Mouse (Mus musculus) cerebellum, postnatal 14 days (tissue): ENCODE results near the gene Dkk2.
"Not testable (repeated sequence)": the region's sequence is repeated elsewhere in the genome, so short reads cannot be mapped to it uniquely, and the experiment has no call there.

ENCODE experiments used
- DNase-seq, 2 experiments: peaks; one replicate each; pipeline ENCODE4 v3.0.0; 2021; ENCODE audit warnings: mixed read lengths in 2 of 2

Dkk2 gene

DNA sequence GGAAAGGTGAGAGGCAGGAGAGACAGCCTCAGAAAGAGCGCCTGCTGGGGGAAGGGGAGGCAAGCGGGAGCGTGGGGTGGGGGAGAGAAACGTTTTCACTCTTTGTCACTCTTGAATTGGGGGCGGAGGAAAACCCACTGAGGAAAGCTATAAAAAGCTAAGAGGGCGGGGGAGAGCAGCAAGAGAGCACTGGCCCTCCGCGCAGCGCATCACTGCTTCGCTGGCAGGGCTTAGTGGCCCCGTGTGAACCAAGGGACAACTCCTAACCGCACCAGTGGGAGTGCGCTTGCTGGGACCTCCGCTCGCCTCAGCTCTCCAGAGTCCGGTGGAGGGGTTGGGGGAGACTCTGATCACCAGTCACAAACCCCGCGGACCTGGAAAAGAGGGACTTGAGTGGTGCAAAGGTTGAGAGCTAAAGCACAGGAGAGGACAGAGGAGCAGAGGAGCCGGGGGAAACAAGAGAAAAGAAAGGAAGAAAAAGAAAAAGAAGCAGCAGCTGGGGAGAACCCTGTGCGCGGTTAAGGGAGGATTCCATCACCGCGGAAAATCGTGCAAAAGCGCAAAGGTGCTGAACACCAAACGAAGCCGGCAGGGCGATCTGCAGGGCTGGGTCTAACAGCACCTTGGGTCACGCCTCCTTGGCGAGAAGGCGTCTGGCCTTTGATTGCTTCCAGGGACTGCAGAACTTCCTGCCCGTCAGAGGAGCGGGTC, at the start of gene Dkk2:
Dkk2 (plus strand) TSS at position 181 of the 711 bp plus-strand sequence.
- DNase-seq, result peak; percentile 22 to 31

DNA sequence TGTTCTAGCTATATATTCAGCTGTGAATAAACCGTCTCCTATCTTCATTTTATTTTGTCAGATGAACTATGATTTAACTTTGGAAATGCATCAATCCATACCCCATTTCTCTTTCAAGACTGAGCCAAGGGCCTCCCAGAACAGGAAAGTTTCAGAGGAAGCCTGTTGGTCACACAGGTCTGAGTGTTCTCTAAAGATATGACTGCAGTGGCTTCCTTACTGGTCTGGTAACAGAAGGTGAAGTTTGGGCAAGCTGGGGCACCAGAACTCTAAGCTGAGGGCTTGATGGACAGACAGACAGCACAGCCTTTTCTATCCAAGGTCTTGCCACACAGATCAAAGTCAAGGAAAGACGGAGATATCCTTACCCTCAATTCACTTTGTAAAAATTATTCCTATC, 48.4 kb upstream of the Dkk2 start:
- DNase-seq, result no peak

DNA sequence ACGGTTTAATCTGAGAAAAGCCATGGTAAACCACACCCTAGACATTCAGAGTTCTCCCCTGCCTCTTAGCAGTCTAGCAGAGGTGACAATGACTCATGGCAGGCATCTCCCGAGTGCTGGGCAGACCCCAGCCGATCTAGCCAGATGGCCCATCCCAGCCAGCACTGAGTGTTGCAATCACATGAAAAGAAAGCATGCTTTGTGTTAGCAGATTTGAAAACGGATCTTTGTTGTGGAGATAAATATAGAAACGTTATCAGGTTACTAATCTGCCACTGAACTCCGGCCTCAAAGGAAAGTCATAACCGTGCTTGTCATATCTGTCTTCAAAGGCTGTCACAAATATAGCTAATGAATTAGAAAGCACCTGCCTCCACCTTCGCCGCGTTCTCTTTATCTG, 47.4 kb upstream of the Dkk2 start:
- no peak for DNase-seq

DNA sequence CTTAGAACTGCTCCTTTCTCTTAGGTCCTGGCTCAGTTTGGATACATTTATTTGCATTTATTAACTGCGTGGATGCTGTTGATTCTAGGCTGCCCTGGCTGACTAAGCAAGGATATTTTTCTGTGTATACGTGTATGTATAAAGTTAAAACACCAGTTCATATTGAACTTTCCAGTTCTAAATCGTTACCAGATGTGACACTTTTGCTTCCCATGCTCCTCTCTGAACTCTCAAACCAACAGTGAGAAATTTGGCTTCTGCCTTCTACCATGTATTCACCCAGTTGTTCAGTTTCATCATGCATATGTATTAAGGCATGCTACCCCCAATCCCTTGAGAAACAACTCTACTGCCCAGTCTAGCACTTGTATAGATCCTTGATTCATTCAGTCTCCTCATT, 45.0 kb upstream of the Dkk2 start:
- no peak for DNase-seq

DNA sequence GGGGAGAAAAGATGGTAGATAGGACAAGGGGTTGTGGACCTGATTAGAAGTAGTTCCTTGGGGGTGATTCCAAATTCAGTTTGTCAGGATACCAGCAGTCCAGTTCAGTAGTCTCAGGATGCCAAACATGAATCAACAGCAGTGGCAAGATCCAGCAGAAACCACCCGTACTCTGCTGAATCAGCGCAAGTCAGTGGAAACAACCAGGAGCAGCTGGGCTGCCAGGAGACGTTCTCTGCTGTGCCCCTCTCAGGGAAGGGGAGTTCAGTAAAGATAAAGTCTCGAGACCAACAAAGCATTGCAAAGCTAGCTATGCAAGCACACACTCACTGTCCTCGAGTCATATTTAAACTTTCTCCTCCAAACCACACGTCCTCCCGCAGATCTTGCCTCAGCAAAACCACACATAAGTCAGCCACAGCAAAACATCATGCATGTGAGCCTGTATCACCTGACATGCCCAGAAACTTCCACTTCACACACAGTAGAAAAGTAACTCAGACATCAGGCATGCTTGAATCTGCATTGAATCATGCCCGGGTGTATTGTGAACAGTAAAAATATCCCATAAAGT, 34.1 kb upstream of the Dkk2 start:
- DNase-seq, result no peak

DNA sequence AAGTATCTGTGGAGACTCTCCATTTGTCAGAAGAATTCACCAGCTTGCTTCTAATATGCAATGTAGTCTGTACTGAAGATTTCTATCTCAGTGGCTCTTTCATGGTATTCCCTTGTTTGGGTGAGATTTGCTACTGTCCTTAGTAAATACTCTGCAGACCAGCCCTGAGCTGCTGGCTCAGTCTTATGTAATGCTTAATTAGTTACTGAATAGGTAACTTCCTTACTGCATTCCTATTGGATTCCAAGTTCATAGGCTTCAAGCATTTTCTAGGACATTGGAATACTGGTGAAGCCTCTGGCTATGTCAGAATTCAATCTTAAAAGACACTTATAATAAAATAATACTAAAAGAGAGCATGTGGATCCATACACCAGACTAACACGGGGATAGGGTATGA, 22.3 kb upstream of the Dkk2 start:
- not testable (repeated sequence) for DNase-seq

DNA sequence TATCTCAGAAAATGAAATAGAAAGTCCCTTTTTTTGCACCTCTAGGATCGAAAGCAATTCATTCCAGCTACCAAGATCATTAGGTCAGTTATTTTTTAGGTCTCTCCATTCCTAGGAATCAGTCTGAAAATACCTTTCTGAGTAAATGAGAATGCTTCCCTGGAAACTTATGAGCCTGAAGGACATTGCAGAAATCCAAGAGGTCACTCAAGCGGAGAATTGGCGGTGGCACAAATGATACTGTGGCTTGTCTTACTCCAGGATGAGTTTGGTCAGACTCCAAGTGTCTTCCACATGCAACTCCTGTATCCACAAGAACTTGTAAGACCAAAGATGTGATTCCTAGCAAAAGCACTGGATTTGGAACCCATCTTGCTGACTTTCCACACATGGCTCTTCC, 21.7 kb upstream of the Dkk2 start:
- DNase-seq, result peak in 1 of 2 experiments; percentile 2

DNA sequence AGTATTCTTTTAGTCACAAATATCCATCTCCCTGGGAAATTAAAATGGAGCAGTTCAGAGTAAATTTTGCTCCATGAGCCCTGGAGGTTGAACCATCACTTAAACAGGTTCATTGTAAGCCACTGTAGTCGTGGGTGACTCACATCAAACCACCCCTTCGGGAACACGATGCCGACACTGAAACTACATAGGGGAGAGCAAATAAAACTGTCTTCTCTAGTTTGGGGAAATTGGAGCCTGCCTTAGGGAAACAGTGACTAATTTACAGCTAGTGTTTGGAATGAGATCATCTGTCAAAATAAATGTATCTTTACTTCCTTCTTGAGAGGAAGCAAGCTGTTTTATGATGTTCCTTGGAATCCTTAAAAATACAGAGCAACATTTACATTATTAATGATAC, 21.1 kb upstream of the Dkk2 start:
- DNase-seq, result no peak

DNA sequence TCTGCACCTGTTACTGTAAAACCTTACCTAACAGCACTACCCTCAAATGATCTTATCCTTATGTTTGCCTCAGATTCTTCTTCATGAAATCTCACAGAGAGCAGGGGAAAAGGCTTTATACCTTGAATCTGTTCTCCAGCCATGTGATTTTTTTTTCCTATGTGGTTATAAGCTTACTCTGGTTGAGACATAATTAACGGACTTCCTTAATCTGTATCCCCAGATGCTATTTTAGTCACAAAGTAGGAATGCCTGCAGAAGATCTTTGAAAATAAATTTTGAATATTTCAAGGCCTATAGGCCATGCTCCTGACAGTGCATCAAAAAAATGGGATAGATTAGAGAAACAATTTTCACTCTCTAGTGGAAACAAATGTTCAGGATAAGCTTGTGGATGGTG, 20.2 kb upstream of the Dkk2 start:
- DNase-seq, result no peak

DNA sequence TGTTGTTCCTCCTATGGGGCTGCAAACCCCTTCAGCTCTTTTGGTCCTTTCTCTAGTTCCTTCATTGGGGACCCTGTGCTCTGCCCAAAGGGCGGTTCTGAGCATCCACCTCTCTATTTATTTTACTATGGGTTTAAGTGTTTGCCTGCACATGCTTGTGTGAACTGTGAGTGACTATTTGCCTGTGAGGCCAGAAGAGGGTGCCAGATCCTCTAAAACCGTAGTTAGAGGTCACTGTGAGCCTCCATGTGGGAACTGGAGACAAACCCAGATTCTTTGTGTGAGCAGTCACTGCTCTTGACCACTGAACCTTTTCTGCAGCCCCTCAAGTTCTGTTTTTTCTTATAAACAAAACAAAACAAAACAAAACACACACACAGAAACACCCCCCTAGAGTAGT, 14.1 kb upstream of the Dkk2 start:
- DNase-seq, result peak in 1 of 2 experiments; percentile 2

DNA sequence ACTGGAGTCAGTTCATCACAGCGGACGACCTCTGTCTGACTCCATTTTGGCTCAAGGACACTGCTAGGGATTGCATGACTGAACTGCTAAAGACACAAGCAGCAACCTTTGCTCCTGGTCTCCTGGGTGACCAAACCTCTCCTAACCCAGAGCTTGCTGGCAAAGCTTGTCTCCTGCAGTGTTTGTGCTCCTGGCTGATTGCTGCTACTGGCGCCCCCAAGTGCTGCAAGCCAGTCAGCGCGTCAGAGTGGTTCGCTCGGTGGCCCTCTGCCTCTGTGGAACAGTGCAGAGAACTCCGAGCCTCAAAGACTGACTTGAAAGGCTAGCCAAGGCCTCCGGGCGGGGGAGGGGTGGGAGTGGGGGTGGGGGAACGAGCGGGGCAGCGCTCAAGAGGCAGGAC, 1.1 kb upstream of the Dkk2 start:
- DNase-seq, result peak; percentile 73 to 78

DNA sequence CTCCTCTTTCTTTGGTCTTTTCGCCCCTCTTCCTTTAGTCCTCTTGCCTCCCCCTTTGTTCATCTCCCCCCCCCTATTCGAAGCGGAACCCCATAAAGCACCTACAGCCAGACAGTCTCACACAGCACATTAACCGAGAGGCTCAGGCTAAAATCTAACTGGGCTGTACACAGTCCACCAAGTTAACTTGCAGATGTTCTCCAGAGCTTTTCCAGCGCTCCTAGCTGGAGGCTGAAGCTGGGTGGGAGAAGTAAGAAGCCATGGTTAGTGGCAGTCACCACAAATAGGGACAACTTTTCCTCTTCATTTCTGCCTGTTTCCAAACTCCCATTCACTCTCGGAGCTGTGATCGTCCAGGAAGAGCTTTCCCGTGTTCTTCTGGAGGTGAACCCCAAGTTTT, 412 bp upstream of the Dkk2 start:
- no peak for DNase-seq

DNA sequence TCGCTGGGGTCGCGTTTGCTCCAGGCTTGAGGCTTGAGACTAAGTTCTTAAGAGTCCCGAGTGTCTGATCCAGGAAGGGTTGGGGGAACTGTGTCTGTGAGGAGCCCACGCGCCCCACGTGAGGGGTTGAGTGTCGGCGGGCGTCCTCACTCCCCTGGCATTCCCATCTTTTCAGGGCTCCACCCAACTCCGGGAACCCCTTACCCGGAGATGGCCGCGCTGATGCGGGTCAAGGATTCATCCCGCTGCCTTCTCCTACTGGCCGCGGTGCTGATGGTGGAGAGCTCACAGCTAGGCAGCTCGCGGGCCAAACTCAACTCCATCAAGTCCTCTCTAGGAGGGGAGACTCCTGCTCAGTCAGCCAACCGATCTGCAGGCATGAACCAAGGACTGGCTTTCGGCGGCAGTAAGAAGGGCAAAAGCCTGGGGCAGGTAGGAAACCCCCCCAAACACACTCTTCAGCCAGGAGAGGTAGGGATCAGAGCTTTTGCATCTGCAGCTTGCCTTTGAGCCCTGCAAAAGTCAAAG, 795 bp downstream of the Dkk2 start:
- DNase-seq, result peak; percentile 16 to 24

DNA sequence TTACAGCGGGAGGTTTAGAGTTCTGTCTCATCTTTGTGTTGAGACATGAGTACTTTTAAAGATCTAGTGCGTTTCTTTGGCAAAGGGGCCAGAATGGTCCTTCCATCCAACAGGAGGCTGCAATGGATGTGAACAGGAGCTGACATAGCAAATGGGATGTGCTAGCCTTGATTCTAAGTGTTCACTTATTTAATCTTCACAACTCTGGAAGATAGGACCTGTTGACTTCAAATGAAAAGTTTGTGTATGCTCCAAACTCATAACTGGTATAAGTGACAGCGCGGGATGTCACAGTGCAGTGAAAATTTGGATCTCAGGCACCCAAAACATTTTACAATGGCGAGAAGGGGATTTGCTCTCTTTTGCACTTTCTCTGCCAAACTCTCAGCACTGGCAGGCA, 1.4 kb downstream of the Dkk2 start:
- DNase-seq, result no peak

DNA sequence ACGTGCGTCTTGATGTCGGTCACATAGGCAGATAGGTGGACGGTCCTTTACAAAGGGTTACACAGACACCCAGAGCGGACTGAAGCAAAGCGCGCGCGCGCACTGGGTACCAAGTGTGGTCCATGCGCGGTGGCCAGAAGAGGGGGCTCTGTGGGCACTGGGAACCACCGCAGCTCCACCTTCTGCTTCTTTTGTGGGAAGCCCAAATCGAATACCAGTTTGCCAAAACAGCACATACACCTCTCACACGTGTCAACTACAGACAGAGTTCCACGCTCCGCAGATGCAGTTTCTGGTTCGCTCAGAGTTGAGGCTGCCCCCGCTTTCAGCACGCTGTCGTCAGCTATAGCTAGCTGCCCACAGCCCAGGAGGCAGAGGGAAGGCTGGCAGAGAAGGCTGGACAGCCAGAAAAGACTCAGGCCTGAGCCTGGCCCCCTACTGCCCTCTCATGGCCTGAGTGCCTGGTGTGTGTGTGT, 2.0 kb downstream of the Dkk2 start:
- DNase-seq, result peak; percentile 74 to 75

DNA sequence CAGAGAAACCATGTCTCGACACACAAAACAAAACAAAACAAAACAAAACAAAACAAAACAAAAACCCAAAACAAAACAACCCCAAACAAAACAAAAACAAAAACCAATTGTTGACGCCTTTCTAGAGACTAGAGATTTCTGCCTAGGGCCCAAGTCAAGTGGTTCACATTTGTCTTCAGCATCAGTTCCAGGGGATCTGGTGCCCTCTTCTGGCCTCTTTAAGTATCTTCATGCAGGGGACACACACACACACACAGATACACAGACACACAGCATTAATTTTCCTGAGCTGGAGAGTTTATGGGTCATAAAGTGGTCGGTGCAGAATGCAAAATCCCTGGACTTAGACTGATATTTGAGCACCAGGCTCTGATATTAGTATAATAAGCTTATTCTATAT, 7.9 kb downstream of the Dkk2 start:
- no peak for DNase-seq

DNA sequence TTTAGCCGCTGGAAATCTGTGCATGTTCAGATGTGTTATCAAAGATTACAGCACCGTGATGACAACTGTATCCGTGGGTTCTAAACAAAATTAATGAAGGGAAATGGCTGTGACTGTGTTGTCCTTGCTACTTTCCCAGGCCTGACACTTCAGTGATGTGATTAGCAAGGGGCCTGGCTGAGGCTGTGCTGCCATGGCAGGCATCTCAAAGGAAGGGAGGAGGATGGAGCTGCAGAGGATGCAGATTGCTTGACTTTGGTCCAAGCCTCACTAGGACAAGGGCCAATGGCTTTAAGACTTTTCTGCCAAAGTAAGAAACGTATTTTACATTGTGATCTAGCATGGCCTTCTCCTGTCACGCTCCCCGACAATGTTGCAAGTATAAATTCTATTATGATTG, 11.2 kb downstream of the Dkk2 start:
- DNase-seq, result peak; percentile 14 to 33

DNA sequence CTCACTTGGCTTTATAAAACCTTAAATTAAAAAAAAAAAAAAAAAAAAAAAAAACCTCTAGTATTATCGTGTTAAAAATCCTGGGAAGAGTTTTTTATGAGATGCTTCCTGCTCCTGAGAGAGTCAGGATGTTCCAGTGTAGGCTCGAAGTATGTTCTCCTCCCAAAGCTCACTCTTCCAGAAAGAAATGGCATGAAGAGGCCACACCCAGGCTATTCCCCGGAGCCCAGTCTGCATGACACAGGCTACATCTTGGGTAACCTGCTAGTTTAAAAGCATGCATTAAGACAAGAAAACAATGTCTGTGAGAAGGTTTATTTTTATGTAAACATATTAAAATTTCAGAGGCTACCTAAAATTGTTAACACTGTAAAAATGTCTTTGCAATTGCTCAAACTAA, 15.7 kb downstream of the Dkk2 start:
- no peak for DNase-seq

DNA sequence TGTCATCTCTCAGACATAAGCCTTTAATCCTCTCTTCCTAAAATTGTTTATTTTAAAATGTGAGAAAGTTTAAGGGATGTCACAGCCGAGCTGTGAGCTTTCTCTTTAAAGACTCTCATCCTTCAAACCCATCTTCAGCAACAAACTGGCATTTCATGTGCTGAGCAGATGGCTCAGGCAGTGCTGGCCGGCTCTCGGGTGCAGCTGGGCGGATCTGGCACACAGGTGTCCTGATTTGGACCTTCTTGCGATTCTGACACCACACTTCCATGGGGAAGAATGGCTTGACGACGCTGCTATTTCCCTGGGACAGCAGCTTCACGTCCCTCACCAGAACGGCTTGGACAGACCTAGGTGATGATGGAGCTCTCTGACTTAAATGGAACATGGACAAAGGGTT, 17.9 kb downstream of the Dkk2 start:
- peak; percentile 83 to 85 for DNase-seq

DNA sequence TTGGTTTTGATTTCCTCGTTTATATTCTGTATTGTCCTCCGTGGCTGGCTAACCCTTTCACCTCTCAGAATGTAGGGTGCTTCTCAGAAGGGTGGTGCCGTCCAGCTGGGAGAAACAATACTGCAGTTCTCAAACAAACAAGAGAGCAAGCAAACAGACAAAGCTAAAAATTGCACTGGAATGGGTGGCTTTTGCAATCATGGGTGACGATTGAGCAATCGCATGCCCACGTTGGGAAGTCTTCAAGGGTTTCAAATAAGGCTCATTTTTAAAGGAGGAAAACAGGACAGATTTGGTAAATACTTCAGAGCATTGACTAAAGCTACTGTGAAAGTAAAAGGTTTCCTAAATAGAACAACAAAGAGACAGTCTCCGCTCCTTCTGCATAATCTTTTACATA, 18.4 kb downstream of the Dkk2 start:
- DNase-seq, result no peak

DNA sequence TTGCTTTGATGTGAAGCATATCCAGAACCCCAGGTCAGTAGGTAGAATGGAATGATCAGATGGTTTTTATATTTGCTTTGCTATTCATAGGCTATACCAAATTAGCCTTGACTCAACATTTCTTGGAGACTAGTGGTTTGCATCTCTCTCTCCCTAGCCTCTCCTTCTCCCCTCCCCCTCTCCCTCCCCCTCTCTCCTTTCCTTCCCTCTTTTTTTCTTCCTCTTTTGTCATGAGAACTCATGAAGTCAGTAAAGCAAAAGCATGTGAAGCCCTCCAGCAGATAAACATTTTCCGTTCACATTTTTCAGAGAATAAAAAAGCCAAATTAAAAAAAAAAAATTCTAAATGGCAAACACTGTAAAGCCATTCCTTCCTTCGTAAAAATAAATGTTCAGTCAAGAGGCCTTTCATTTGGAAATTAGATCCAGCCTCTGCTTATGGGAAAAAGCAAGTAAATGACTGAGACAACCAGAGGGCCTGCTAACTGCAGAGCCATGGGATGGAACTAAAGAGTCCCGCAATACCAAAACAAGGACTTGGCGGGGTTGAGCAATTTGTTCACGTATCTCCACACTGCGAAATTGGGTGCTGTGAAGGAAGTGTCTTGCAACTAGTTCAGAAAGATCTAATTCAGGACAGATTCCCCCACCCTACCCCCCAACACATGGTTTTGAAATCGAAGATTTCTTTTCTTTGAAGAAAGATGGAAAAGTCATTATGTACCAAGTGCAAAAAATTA, 30.9 kb downstream of the Dkk2 start:
- no peak for DNase-seq

DNA sequence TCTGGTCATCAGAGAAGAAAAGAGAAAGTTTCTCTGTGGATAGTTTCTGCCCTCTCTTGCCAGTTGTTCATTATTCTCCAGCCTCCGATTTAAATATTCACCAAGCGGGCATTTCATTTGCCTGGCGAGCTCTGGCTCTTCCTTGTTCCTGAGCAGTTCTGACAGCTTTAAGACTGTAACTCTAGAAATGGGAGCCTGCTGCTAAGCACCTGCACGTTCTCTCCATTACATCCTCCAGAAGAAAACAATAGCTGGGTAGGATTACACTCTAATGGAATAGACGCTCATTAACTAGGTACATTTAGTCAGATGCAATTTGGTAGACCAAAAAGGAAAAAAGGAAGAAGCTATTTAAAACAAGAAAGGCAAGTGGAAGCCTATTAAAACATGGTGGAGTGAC, 36.3 kb downstream of the Dkk2 start:
- no peak for DNase-seq

DNA sequence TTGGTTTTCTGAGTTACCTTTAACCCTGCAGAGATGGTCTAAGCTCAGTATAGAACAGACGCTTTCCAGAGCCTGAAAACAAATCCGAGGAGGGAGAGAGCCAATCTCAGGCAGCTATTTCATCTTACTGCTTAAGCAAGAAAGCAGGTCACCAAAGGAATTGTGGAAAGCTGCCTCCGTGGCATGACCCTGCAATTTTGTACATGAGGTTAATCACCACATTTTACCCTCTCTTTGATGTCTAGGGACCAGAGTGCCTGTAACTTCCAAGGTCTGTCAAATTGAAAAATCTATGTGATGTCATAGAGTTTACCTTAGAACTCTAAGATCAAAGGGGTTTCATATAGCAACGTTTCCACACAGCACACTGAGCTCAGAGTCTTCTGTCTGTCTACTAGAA, 37.5 kb downstream of the Dkk2 start:
- no peak for DNase-seq

DNA sequence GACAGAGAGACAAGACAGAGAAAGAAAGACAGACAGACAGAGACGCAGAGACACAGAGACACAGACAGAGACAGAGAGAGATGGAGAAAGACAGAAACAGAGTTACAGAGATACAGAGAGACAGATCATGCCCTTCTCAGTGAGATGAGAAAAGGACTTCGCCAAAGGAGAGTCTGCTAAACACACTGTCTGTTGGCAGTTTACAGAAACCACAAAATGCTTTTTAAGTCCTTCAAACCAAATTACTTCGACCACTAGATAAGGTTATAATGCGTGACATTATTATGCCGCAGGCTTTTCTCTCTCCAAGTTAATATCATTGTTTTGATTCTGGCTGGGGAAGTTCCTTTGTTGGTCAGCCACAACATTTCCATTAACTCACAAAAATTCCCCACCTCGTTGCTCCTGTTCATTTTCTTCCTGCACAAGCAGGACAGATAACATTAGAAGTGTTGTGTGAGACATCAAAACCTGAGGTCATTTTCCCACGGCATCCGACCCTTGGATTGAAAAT, 40.2 kb downstream of the Dkk2 start:
- DNase-seq, result no peak
